Mouse (Mus musculus) limb, embryonic 15.5 days (tissue): ENCODE results near the gene Alg5. TPM values are rescaled to one million over a fixed set of nuclear protein-coding genes. Genes with fewer than 3 reads are reported as not detected.

ENCODE experiments used
- polyA plus RNA-seq: library from polyadenylated mRNA; unstranded; fragments of >200 nt; fragmentation: Nextera tagmentation; extraction: Ambion mirVana; gene quantifications from 2 replicates; pipeline ENCODE4 v1.2.1, GENCODE M21; 2015

Gene Alg5
- polyA plus RNA-seq, 1 experiment from 2014 or later: 61.9 TPM

Other genes with a start within 250 kb of the Alg5 start
- gene Supt20, start 42.7 kb upstream of the Alg5 start, polyA plus RNA-seq: 97.7 and 98.5 TPM in 2 replicates
- 0.81 TPM in 1 of 2 replicates, not detected in the other for gene Gm21958, start 21.2 kb upstream of the Alg5 start, polyA plus RNA-seq
- 101 and 104 TPM in 2 replicates for gene Exosc8, start 146 bp upstream of the Alg5 start, polyA plus RNA-seq
- gene Smad9, start 20.0 kb downstream of the Alg5 start, polyA plus RNA-seq: 0.52 and 0.56 TPM in 2 replicates
- gene Rfxap, start 72.3 kb downstream of the Alg5 start, polyA plus RNA-seq: 26.3 and 37.5 TPM in 2 replicates
- gene Sertm1, start 180.3 kb downstream of the Alg5 start, polyA plus RNA-seq: 0.05 and 0.09 TPM in 2 replicates